Mouse (Mus musculus): Measurements from ENCODE around the gene Rassf1. TPM values are rescaled to one million over a fixed set of nuclear protein-coding genes. Genes with fewer than 3 reads are reported as not detected.
A peak's percentile ranks its signal among the peaks of the same experiment; 100 is the strongest.

Gene Rassf1
- total and polyA plus RNA-seq, 3 experiments, result 11.6 to 17.7 (median 15.3) TPM

DNA sequence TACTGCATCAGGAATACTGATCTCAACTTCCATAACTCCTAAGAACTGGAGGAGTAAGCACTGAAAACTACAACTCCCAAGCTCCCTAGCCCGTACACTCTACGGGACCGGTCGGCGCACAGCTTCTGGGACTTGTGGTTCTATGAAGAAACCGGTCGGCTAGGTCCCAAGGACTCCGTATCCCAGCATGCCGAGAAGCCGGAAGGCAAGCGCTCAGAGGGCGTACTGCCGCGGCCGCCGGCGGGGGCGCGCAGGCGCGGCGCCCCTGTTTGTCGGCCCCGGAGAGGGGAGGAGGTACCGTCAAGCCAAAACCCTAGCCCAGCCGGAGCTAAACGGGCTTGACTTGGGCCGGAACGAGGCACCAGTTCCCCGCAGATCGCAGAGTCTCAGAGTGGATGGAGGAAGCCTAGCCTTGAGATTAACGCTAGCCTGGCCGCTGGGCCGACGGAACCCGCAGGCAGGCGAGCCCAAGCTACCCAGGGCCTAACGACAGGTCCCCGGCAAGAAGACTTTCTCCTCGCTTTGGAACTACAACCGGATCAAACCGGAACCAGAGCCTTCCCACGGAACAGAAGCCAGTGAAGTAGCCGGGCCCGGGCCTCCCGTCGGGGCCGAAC is 17.5 kb upstream of the Rassf1 start, which contains the start of gene Tmem115 (continued):
- TF ChIP-seq PAX5 (IDR thresholded peaks at IDR 0.05; ENCODE audit: low read length), result no peak
- TF ChIP-seq MXI1 (IDR thresholded peaks at IDR 0.05; ENCODE audit: low read depth, low read length), result peak; percentile 75
- TF ChIP-seq ZC3H11A (IDR thresholded peaks at IDR 0.05; ENCODE audit: low read depth, low read length), result no peak
- TF ChIP-seq ZKSCAN1 (IDR thresholded peaks at IDR 0.05; ENCODE audit: borderline replicate concordance, low read depth, low read length), result no peak
- TF ChIP-seq MYC (IDR thresholded peaks at IDR 0.05; ENCODE audit: low read depth, low read length), result 0 out of 2 replicates have a peak, but pooled peaks have one; percentile 41
- peak; percentile 91; the same call in 1 of the 2 replicates for TF ChIP-seq GABPA (IDR thresholded peaks at IDR 0.05; ENCODE audit: insufficient replicate concordance, low read depth, low read length)
- TF ChIP-seq TCF12 (IDR thresholded peaks at IDR 0.05; ENCODE audit: low read depth, low read length), result peak; percentile 59
- TF ChIP-seq CHD2 (IDR thresholded peaks at IDR 0.05; ENCODE audit: low read length), result no peak
- TF ChIP-seq HCFC1 (IDR thresholded peaks at IDR 0.05; ENCODE audit: low read depth, low read length), result peak; percentile 99
- TF ChIP-seq POLR2AphosphoS2 (IDR thresholded peaks at IDR 0.05; ENCODE audit: low read depth, low read length), result no peak; the same call in 1 of the 2 replicates
- TF ChIP-seq POLR2A (IDR thresholded peaks at IDR 0.05; ENCODE audit: low read depth, low read length), result peak; percentile 78
- TF ChIP-seq RAD21 (IDR thresholded peaks at IDR 0.05; ENCODE audit: low read depth, low read length), result no peak
- peak; percentile 82 for TF ChIP-seq UBTF (IDR thresholded peaks at IDR 0.05; ENCODE audit: low read depth, low read length)
- TF ChIP-seq ELF1 (IDR thresholded peaks at IDR 0.05; ENCODE audit: low read depth, low read length), result peak; percentile 98
- TF ChIP-seq CHD1 (IDR thresholded peaks at IDR 0.05; ENCODE audit: low read depth, low read length), result no peak
- no peak for TF ChIP-seq MAZ (IDR thresholded peaks at IDR 0.05; ENCODE audit: low read depth, low read length)
- TF ChIP-seq BHLHE40 (IDR thresholded peaks at IDR 0.05; ENCODE audit: low read depth, low read length), result no peak
- no peak; the same call in 1 of the 2 replicates for TF ChIP-seq ZMIZ1 (IDR thresholded peaks at IDR 0.05; ENCODE audit: low read depth, low read length)
- TF ChIP-seq E2F4 (IDR thresholded peaks at IDR 0.05; ENCODE audit: insufficient replicate concordance, low read depth, low read length), result no peak

- Histone ChIP-seq H3K4me1 (ENCODE audit: control insufficient read depth in 1 of 2, insufficient read depth in 2 of 2) (peaks cover 10 to 32% of the 10 kb centered on the region in 2 experiments), H3K27me3 (replicated peaks) (peaks cover 13% of the 10 kb centered on the region), H3K79me2 (replicated peaks; ENCODE audit: control insufficient read depth, extremely low read depth, insufficient read depth, poor library complexity, severe bottlenecking) (peaks cover 36% of the 10 kb centered on the region), H3K9ac (ENCODE audit: insufficient read depth, low read depth) (peak overlapping the region; percentile 77), H3K4me2 (ENCODE audit: insufficient read depth, low read depth, poor library complexity, severe bottlenecking) (peak overlapping the region; percentile 93), H3K9me3 (replicated peaks; ENCODE audit: low read length) (no peaks in the 10 kb centered on the region), H3K4me3 (replicated peaks in 1 of 3; ENCODE audit: low read depth in 2 of 3, low read length in 2 of 3, poor library complexity in 1 of 3) (peak overlapping the region; percentile 86 to 95 (median 93)), H3K27ac (ENCODE audit: insufficient read depth, low read depth) (0 out of 2 replicates have a peak overlapping the region, but pooled peaks have one; percentile 1), H3K36me3 (replicated peaks in 1 of 2; ENCODE audit: control insufficient read depth in 1 of 2, insufficient read depth in 1 of 2, low read length in 1 of 2) (peaks cover 23 to 32% of the 10 kb centered on the region in 2 experiments)
- no peak for DNase-seq (ENCODE audit: extremely low read depth)
- dilution Hi-C loops (cut with MboI; ENCODE audit: extremely low pct_ligation_motif_present, extremely low pct_unique_long_range_greater_than_20kb, low sequenced_read_pairs) (no loop called here), in situ Hi-C loops (cut with MboI; ENCODE audit: low pct_ligation_motif_present, low pct_unique_long_range_greater_than_20kb, low sequenced_read_pairs) (no loop called here)
- TF ChIP-seq NRF1 (IDR thresholded peaks at IDR 0.05; ENCODE audit: low read depth, low read length) (no peak), MAX (IDR thresholded peaks at IDR 0.05; ENCODE audit: low read length) (peak; percentile 1; the same call in 1 of the 2 replicates), SIN3A (IDR thresholded peaks at IDR 0.05; ENCODE audit: low read length) (0 out of 2 replicates have a peak, but pooled peaks have one; percentile 30)
Measured at GRCm38 (mm10) chr9:107534408-107535202, 16.8 kb upstream of the Rassf1 start.
